8 mouse cellular contexts compared by ENCODE assay signal in genomic region chr9:82974962-82975341, GRCm38 (mm10). TPM values are rescaled to one million over a fixed set of nuclear protein-coding genes. Genes with fewer than 3 reads are reported as not detected.
DNase-seq lines count a peak whose midpoint lies in the region; ATAC-seq and TF ChIP-seq lines count a peak whose summit lies in the region.

No protein-coding gene starts in this region.

- under 1% methylated on average over 57 of the region's 61 CpGs for WGBS in thymus, adult 2 months
- under 1% methylated on average over 33 of the region's 61 CpGs for WGBS in liver, embryonic 13.5 days (ENCODE audit: insufficient replicate concordance)

- no peaks in the 10 kb centered on the region for H3K9me3 ChIP-seq in erythroblast, embryonic 14.5 days (ENCODE audit: control insufficient read depth, low read length)
- no peaks in the 10 kb centered on the region for H3K9me3 ChIP-seq in liver, embryonic 13.5 days (replicated peaks)

- H3K4me1 ChIP-seq in erythroblast, embryonic 14.5 days (ENCODE audit: control insufficient read depth), result peaks cover 24% of the 10 kb centered on the region
- no peaks in the 10 kb centered on the region for H3K4me1 ChIP-seq in thymus, adult 2 months (replicated peaks; ENCODE audit: control insufficient read depth, insufficient read depth, low read length)
- H3K4me1 ChIP-seq in liver, embryonic 13.5 days (replicated peaks), result peaks cover 20% of the 10 kb centered on the region

- no peaks in the 10 kb centered on the region for H3K27me3 ChIP-seq in erythroblast, embryonic 14.5 days (ENCODE audit: control insufficient read depth)
- no peaks in the 10 kb centered on the region for H3K27me3 ChIP-seq in thymus, adult 2 months (ENCODE audit: control insufficient read depth, insufficient read depth, low read length)
- no peaks in the 10 kb centered on the region for H3K27me3 ChIP-seq in liver, embryonic 13.5 days

- H3K27ac ChIP-seq in thymus, adult 2 months (ENCODE audit: control insufficient read depth, insufficient read depth, low read length), result peak overlapping the region; percentile 87
- H3K27ac ChIP-seq in liver, embryonic 13.5 days, result peak overlapping the region; percentile 97

- no peak for DNase-seq in thymus, adult 2 months
- no peak for DNase-seq in thymus, postnatal 10 days (ENCODE audit: low spot score in 2 of 2)
- DNase-seq in liver, embryonic 13.5 days, result no peak
- DNase-seq in retina, embryonic 14.5 days (ENCODE audit: low spot score), result no peak
- DNase-seq in adipocyte (ENCODE audit: low spot score), result no peak
- no peak for DNase-seq in right cerebral cortex, adult 2 months (ENCODE audit: low spot score in 2 of 2)

- ATAC-seq in erythroblast, adult 5-6 weeks (replicated peaks; ENCODE audit: low FRiP score, poor library complexity, severe bottlenecking), result no peak
- ATAC-seq in liver, embryonic 13.5 days (ENCODE audit: low read depth), result peak; percentile 57

- H3K4me3 ChIP-seq in erythroblast, embryonic 14.5 days (replicated peaks), result peak overlapping the region; percentile 98
- H3K4me3 ChIP-seq in thymus, adult 2 months (ENCODE audit: control insufficient read depth, insufficient read depth, low read length), result peak overlapping the region; percentile 96
- peak overlapping the region; percentile 96 for H3K4me3 ChIP-seq in liver, embryonic 13.5 days (replicated peaks)

- peaks cover 12% of the 10 kb centered on the region for H3K36me3 ChIP-seq in erythroblast, embryonic 14.5 days (ENCODE audit: control insufficient read depth)
- no peaks in the 10 kb centered on the region for H3K36me3 ChIP-seq in thymus, adult 2 months (ENCODE audit: control insufficient read depth, insufficient read depth, low read length)
- peaks cover 4% of the 10 kb centered on the region; the same call in 1 of the 2 replicates for H3K36me3 ChIP-seq in liver, embryonic 13.5 days

- TF ChIP-seq POLR2A in thymus, adult 2 months (IDR thresholded peaks at IDR 0.05; ENCODE audit: control insufficient read depth, extremely low read depth, insufficient read depth, low read length, poor library complexity), result no peak

- peak overlapping the region; percentile 97 for H3K9ac ChIP-seq in liver, embryonic 13.5 days

- no peak for TF ChIP-seq CTCF in thymus, adult 2 months (IDR thresholded peaks at IDR 0.05; ENCODE audit: borderline replicate concordance, control insufficient read depth, extremely low read depth, insufficient read depth, low read length, poor library complexity)

- H3K4me2 ChIP-seq in liver, embryonic 13.5 days, result peak overlapping the region; percentile 76

RNA-seq across cellular contexts. Expression of gene Phip, which starts 0.4 kb away (rescaled TPM):
- 0.29 and 0.39 TPM in 2 replicates for polyA plus RNA-seq in erythroblast, embryonic 14.5 days (2012)
- 81.3 and 92.0 TPM in 2 replicates for total RNA-seq in erythroblast, adult 5-6 weeks (2015; ENCODE audit: low replicate concordance)
- 131 and 135 TPM in 2 replicates for total RNA-seq in erythroblast, adult 5-6 weeks (2017; ENCODE audit: low replicate concordance)
- 9.1 and 11.8 TPM in 2 replicates for polyA plus RNA-seq in thymus, adult 2 months (2012; rRNA removed)
- 25.8 and 29.5 TPM in 2 replicates for polyA plus RNA-seq in liver, embryonic 13.5 days (2015; fragmentation: Nextera tagmentation; extraction: Ambion mirVana)
